Mouse (Mus musculus) heart, adult 18-20 months (tissue): Measurements from ENCODE around the gene Zfp771. TPM values are rescaled to one million over a fixed set of nuclear protein-coding genes. Genes with fewer than 3 reads are reported as not detected.
A peak's percentile ranks its signal among the peaks of the same experiment; 100 is the strongest.

Experiments used
- DNase-seq, 2 experiments: peaks; one replicate each; pipeline ENCODE4 v3.0.0; 2021 to 2022; ENCODE audit warnings: mixed read lengths in 1 of 2
- total RNA-seq, 2 experiments: library from RNA; stranded (reverse); gene quantifications; 2 replicates each; pipeline ENCODE4 v1.2.3; 2021

Gene Zfp771
- total RNA-seq, 2 experiments from 2014 or later, result 18.3 to 19.3 TPM

GRCm38 (mm10) chr7:127253341-127253740, 9.3 kb downstream of the Zfp771 start:
- no peak for DNase-seq

GRCm38 (mm10) chr7:127253821-127254769, 10.0 kb downstream of the Zfp771 start:
- DNase-seq, result peak; percentile 94 to 96

- DNase-seq, result no peak
Measured at GRCm38 (mm10) chr7:127255008-127255407, 10.9 kb downstream of the Zfp771 start.

- no peak for DNase-seq
Measured at GRCm38 (mm10) chr7:127255965-127256364, 11.9 kb downstream of the Zfp771 start.

- DNase-seq, result peak in 1 of 2 experiments; percentile 47
Measured at GRCm38 (mm10) chr7:127256518-127256917, 12.4 kb downstream of the Zfp771 start.

GRCm38 (mm10) chr7:127259186-127259905, 15.3 kb downstream of the Zfp771 start:
- DNase-seq, result no peak

GRCm38 (mm10) chr7:127260309-127261111, 16.4 kb downstream of the Zfp771 start, which contains the start of gene Dctpp1:
Gene Dctpp1 (minus strand): TSS chr7:127260709.
- peak; percentile 99 for DNase-seq

- DNase-seq, result no peak
Measured at GRCm38 (mm10) chr7:127262218-127262961, 18.3 kb downstream of the Zfp771 start.

GRCm38 (mm10) chr7:127263526-127263925, 19.5 kb downstream of the Zfp771 start:
- DNase-seq, result no peak

GRCm38 (mm10) chr7:127270256-127270655, 26.2 kb downstream of the Zfp771 start:
- DNase-seq, result no peak

- DNase-seq, result no peak
Measured at GRCm38 (mm10) chr7:127270666-127271065, 26.6 kb downstream of the Zfp771 start.

- DNase-seq, result no peak
Measured at GRCm38 (mm10) chr7:127271093-127271492, 27.0 kb downstream of the Zfp771 start.

GRCm38 (mm10) chr7:127272566-127272965, 28.5 kb downstream of the Zfp771 start:
- no peak for DNase-seq

GRCm38 (mm10) chr7:127273118-127273923, 29.2 kb downstream of the Zfp771 start:
- DNase-seq, result peak in 1 of 2 experiments; percentile 45

GRCm38 (mm10) chr7:127273925-127274789, 30.1 kb downstream of the Zfp771 start, which contains the start of gene Sephs2:
Gene Sephs2 (minus strand): TSS chr7:127274055.
- DNase-seq, result peak; percentile 96 to 99

GRCm38 (mm10) chr7:127276519-127276961, 32.5 kb downstream of the Zfp771 start:
- DNase-seq, result no peak

- peak in 1 of 2 experiments; percentile 25 for DNase-seq
Measured at GRCm38 (mm10) chr7:127278311-127278710, 34.2 kb downstream of the Zfp771 start.

GRCm38 (mm10) chr7:127280092-127280491, 36.0 kb downstream of the Zfp771 start:
- DNase-seq, result peak in 1 of 2 experiments; percentile 50

GRCm38 (mm10) chr7:127281114-127281513, 37.0 kb downstream of the Zfp771 start:
- no peak for DNase-seq
